2 mouse cellular contexts compared by ENCODE assay signal in the genomic region with DNA sequence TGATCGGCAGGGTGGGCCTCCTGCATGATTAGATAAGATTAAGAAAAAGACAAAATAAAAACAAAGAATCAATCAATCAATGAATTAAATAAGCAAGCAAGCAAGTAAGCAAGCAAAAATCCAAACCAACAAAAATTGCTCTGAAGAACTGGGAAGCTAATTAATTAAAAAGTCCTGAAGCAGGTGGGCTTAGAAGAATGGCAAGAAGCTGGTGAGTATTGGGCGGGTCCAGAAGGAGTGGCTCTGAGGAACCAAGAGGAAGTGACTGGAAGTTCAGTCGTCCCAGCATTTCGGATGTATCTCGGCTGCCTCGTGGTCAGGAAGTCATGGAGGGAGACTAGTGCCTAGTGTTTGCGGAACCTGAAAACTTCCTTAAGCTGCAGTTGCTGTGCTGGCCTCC. TPM values are rescaled to one million over a fixed set of nuclear protein-coding genes. Genes with fewer than 3 reads are reported as not detected.
"Had no signal": no experiment of that assay in that cellular context is flagged by ENCODE, and none has a peak within 500 bp of the region (broad histone marks: within the 10 kb centered on the region; RNA-seq: fewer than 3 reads in every experiment).

A gene (plus strand): TSS at position 301 of the 400 bp plus-strand sequence.

RNA-seq across cellular contexts. Expression of the gene that starts here (rescaled TPM):
- total RNA-seq: monocyte, adult 5-6 weeks; neutrophil, adult 5-6 weeks had no signal
